Mouse (Mus musculus): ENCODE measurements around the gene Tspan32. TPM values are rescaled to one million over a fixed set of nuclear protein-coding genes. Genes with fewer than 3 reads are reported as not detected.

Tspan32 gene
- polyA plus RNA-seq (2017; shearing (Covaris generic)) = 100 to 1,000 TPM; 416 to 450 TPM

GRCm38 (mm10) chr7:143004727-143005343, at the start of gene Tspan32:
Gene Tspan32, plus strand, starts transcription at chr7:143005046.

DNA sequence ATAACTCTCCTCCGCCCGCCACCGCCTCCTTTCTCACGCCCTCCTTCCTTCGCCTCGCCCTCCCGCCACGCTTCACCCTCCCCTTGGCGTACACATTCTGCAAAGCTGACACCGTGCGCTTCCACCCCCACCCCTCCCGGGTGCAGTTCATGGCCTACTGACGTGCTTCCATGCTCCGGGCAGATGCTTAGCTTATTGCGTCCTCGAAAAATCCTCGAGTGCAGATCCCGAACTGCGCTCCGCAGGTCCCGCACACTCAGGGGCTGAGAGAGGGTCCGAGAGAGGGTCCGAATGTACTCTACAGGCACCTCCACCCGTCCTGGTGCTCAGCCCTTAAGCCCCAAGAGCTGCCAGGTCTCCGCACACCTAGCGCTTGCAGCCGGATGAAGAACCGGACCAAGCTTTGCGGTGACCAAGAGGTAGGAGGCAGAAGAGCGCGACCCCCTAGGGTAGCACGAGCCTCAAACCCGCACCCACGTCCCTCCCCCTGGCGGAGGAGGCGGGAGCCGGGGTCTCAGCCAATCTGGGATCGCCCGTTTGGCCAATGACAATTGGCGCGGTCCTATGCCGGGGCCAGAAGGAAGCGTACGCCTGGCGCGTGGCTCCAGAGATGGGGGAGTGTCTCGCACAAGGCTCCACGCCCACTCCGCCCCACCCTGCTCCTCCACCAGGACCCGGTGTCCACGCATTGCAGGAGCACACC, 35.9 kb upstream of the Tspan32 start, which contains the start of gene Ascl2:
Gene Ascl2, minus strand, starts transcription at position 456 of the 703 bp plus-strand sequence.

GRCm38 (mm10) chr7:143052626-143053007, 47.8 kb downstream of the Tspan32 start, which contains the start of gene Cd81:
Gene Cd81, plus strand, starts transcription at chr7:143052739.

GRCm38 (mm10) chr7:143068882-143069591, 64.2 kb downstream of the Tspan32 start, which contains the start of gene Tssc4:
Gene Tssc4, plus strand, starts transcription at chr7:143069249.

Other genes starting within 250 kb of the Tspan32 start
- under 1 TPM in 1 of 2 experiments, not detected in 1; 0.34 TPM for gene Th, start 73.9 kb upstream of the Tspan32 start, polyA plus RNA-seq (2017; shearing (Covaris generic))
- gene Ascl2, start 35.8 kb upstream of the Tspan32 start, polyA plus RNA-seq (2017; shearing (Covaris generic)) = under 1 TPM in 1 of 2 experiments, not detected in 1; 0.85 TPM
- gene Cd81, start 47.7 kb downstream of the Tspan32 start, polyA plus RNA-seq (2017; shearing (Covaris generic)) = 100 to 1,000 TPM; 109 to 136 TPM
- gene Tssc4, start 64.2 kb downstream of the Tspan32 start, polyA plus RNA-seq (2017; shearing (Covaris generic)) = 10 to 100 TPM; 41.4 to 44.9 TPM
- under 1 TPM in 1 of 2 experiments, not detected in 1; 0.41 TPM for gene Trpm5, start 89.6 kb downstream of the Tspan32 start, polyA plus RNA-seq (2017; shearing (Covaris generic))
- not detected for gene Kcnq1, start 101.3 kb downstream of the Tspan32 start, polyA plus RNA-seq (2017; shearing (Covaris generic))

All from activated CD4-positive, CD25-positive, alpha-beta regulatory T cell (primary cell).